Mouse (Mus musculus): ENCODE results near the gene Pdzd4.

DNA sequence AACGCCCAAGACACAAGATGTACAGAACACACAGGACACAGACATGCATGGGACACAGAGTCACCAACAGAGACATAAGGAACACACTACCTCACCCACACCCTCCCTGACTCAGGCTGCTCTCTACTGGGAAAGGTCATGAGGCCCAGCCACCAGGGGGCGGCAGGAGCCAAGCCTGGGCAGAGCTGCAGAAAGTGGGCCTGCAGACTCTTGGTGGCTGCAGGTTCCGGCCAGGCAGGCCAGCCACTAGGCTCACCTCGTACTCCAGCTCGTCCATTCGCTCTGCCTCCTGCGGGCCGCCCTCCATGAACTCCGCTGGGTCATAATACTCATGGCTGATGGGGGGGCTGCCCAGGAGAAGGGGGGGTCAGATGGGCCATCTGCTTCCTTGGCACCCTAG is 26.3 kb downstream of the Pdzd4 start:
- no peak for TF ChIP-seq POLR2A (IDR thresholded peaks at IDR 0.05; ENCODE audit: extremely low read depth, insufficient read depth, low read length)
- TF ChIP-seq CTCF (IDR thresholded peaks at IDR 0.05; ENCODE audit: extremely low read depth, insufficient read depth, low read length) = peak; percentile 50
